Mouse (Mus musculus) E14TG2a.4 (cell line): ENCODE data around the gene Gm20388.

Experiments
- H3K27me3 ChIP-seq: 2 replicates; pipeline ENCODE4 v1.6.1; 2014; ENCODE audit warnings: low read length, control low read depth; ENCODE audit not compliant: insufficient read depth
- H3K36me3 ChIP-seq: 2 replicates; pipeline ENCODE4 v1.6.1; 2014; ENCODE audit warnings: low read length, control low read depth; ENCODE audit not compliant: insufficient read depth
- H3K4me1 ChIP-seq: replicated peaks from 2 replicates; pipeline ENCODE4 v1.6.1; 2014; ENCODE audit warnings: low read depth, low read length, control low read depth
- H3K4me3 ChIP-seq: replicated peaks from 2 replicates; pipeline ENCODE4 v1.5.1; 2014; ENCODE audit warnings: mild to moderate bottlenecking, low read length
- H3K9me3 ChIP-seq: 2 replicates; pipeline ENCODE4 v1.6.1; 2014; ENCODE audit warnings: low read length, control low read depth
- CTCF ChIP-seq: conservative IDR thresholded peaks from 2 replicates; pipeline ENCODE4 v1.5.1; 2014; ENCODE audit warnings: low read length
- NANOG ChIP-seq: IDR thresholded peaks from 2 replicates; pipeline ENCODE4 v1.6.1; 2014; ENCODE audit warnings: borderline replicate concordance, low read length, mixed read lengths
- POU5F1 ChIP-seq: IDR thresholded peaks from 2 replicates; pipeline ENCODE4 v1.6.1; 2014; ENCODE audit warnings: low read length, borderline replicate concordance

Gm20388 gene

GRCm38 (mm10) chr8:123891883-123892585, 3981.4 kb downstream of the Gm20388 start:
- Histone ChIP-seq H3K36me3 (no peaks in the 10 kb centered on the region), H3K27me3 (peaks cover 57% of the 10 kb centered on the region), H3K4me1 (peaks cover 34% of the 10 kb centered on the region), H3K9me3 (no peaks in the 10 kb centered on the region), H3K4me3 (peak overlapping the region; percentile 74)
- TF ChIP-seq POU5F1 (no peak), NANOG (no peak), CTCF (no peak)

GRCm38 (mm10) chr8:123892586-123893155, 3982.0 kb downstream of the Gm20388 start:
- H3K27me3 ChIP-seq = peaks cover 57% of the 10 kb centered on the region
- no peak for TF ChIP-seq POU5F1
- TF ChIP-seq NANOG = no peak
- TF ChIP-seq CTCF = no peak
- no peaks in the 10 kb centered on the region for H3K36me3 ChIP-seq
- H3K4me1 ChIP-seq = peaks cover 34% of the 10 kb centered on the region
- H3K9me3 ChIP-seq = no peaks in the 10 kb centered on the region
- H3K4me3 ChIP-seq = peak overlapping the region; percentile 74

DNA sequence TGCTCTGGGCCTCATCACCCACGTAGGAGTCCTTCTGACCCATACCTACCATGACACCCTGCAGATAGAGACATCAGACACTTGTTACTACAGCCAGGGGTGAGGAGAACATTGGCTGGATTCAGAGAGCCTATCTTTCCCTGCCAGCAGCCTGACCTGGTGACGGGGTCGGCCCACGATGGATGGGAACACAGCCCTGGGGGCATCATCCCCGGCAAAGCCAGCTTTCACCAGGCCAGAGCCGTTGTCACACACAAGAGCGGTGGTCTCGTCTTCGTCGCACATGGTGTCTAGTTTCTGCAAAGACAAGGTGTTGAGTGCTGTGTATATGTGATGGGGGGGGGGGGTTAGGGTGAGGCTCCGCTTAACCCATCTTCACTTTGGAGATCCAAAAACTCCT, 3982.8 kb downstream of the Gm20388 start:
- peaks cover 57% of the 10 kb centered on the region for H3K27me3 ChIP-seq
- peaks cover 34% of the 10 kb centered on the region for H3K4me1 ChIP-seq
- no peaks in the 10 kb centered on the region for H3K9me3 ChIP-seq
- no peak overlapping the region for H3K4me3 ChIP-seq
- peaks cover under 1% of the 10 kb centered on the region; the same call in 1 of the 2 replicates for H3K36me3 ChIP-seq
- no peak for TF ChIP-seq POU5F1
- TF ChIP-seq CTCF = no peak
- TF ChIP-seq NANOG = no peak

DNA sequence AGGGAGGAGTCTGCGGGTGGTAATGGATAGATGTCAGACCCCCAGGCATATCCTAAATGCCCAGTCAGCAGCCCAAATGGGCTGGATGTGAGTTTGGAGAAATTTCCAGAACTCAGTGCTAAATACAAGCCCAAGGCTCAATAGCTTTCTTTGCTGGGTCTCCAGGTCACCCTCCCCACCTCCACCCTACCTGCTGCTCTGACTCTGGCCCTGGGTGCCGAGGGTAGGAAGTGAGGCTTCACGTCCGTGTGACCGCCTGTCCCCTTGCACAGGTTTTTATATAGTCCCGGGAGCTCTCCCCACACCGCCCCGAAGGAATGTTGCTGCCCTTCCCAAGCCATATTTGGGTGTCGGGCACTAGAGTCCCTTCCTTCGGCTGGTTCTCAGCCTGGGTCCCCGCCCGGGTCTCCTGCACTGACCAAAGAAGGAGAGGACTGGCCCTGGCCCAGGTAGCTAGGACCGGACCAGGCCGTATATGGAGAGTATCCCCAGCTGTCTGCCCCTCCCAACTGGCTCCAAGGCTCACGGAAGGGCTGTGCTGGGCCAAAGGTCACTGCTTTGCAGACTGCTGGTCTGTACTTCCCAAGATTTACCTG, 3984.0 kb downstream of the Gm20388 start, which contains the start of gene Acta1:
Gene Acta1, minus strand, starts transcription at position 250 of the 596 bp plus-strand sequence.
- Histone ChIP-seq H3K9me3 (no peaks in the 10 kb centered on the region), H3K36me3 (peaks cover 12% of the 10 kb centered on the region), H3K27me3 (peaks cover 55% of the 10 kb centered on the region), H3K4me1 (peaks cover 34% of the 10 kb centered on the region), H3K4me3 (0 out of 2 replicates have a peak within 1 kb of the TSS, but pooled peaks have one; percentile 10)
- TF ChIP-seq NANOG = no peak
- TF ChIP-seq POU5F1 = no peak
- TF ChIP-seq CTCF = no peak

DNA sequence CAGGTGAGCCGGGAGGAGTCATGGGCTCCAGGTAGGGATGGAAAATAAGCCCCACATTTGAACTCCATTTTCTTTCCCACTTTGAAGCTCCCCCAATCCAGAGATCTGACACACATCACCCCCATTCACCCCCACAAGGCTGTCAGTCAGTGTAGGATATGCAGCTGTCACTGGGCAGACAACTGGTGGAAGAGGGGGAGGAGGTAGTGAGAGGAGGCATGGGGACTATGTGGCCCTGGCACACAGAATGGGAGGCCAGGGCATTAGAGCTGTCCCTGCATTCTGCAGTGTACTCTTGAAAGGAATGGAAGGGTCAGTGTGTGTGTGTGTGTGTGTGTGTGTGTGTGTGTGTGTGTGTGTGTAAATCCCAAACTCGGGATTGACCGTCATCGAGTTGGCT, 3984.6 kb downstream of the Gm20388 start:
- Histone ChIP-seq H3K27me3 (peaks cover 49% of the 10 kb centered on the region), H3K4me3 (no peak overlapping the region), H3K4me1 (peaks cover 34% of the 10 kb centered on the region), H3K36me3 (peaks cover 17% of the 10 kb centered on the region), H3K9me3 (no peaks in the 10 kb centered on the region)
- TF ChIP-seq NANOG = no peak

DNA sequence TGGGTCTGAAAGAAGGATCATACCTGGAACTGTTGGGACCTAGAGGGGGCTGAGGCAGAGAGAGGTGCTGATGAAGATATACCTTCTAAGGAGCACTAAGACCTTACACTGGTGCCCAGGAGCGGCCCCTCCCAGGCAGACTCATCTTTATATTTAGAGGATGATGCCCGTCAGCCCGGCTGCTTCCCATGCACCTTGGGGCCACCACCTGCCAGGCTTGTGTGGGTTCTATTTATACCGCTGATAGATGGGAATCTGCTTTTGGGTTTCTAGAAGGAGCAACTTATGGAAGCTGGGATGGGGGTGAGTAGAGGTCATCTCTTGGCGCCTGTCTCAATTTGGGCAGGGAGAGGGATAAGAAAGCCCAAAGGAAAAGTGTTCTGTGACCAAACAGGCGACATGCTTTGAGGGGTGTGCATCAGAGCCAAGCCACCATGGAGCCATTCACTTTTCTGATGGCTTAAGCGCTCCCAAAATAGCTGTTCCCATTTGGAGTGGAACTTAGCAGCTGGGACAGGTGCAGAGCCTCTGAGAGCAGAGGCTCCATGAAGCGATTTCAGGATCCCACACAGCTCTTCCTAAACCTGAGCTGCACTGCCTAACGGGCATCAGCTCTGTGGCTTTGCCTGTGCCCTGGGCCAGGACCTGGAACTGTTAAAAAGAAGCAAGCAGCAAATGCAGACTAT, 3985.2 kb downstream of the Gm20388 start:
- no peaks in the 10 kb centered on the region for H3K9me3 ChIP-seq
- H3K27me3 ChIP-seq = peaks cover 43% of the 10 kb centered on the region
- TF ChIP-seq NANOG (no peak), CTCF (no peak), POU5F1 (no peak)
- peaks cover 23% of the 10 kb centered on the region for H3K36me3 ChIP-seq
- H3K4me1 ChIP-seq = peaks cover 34% of the 10 kb centered on the region
- no peak overlapping the region for H3K4me3 ChIP-seq

GRCm38 (mm10) chr8:123896366-123896761, 3985.7 kb downstream of the Gm20388 start:
- H3K36me3 ChIP-seq = peaks cover 29% of the 10 kb centered on the region
- H3K4me1 ChIP-seq = peaks cover 34% of the 10 kb centered on the region
- TF ChIP-seq POU5F1 (no peak), CTCF (no peak), NANOG (no peak)
- H3K4me3 ChIP-seq = no peak overlapping the region
- peaks cover 39% of the 10 kb centered on the region for H3K27me3 ChIP-seq
- H3K9me3 ChIP-seq = no peaks in the 10 kb centered on the region

DNA sequence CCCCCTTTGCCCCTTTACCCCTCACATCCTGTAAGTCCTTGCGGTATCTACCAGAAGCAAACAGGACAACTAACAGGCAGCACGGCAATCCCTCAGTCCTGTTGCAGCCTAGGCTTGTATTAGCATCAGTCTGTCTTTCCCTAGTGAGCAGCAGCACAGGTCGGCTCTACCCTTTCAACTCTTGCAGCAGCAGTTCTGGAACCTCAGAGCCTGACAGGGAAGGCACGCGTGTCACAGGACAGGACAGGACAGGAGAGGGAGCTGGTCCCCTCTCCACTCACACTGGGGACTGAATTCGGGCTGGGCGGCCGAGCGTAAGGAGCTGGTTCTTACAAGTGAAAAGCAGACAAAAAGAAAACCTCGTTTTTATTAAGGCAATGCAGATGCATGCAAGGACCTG, 3986.1 kb downstream of the Gm20388 start:
- Histone ChIP-seq H3K9me3 (no peaks in the 10 kb centered on the region), H3K4me3 (no peak overlapping the region), H3K4me1 (peaks cover 30% of the 10 kb centered on the region), H3K36me3 (peaks cover 33% of the 10 kb centered on the region), H3K27me3 (peaks cover 35% of the 10 kb centered on the region)
- TF ChIP-seq CTCF (no peak), NANOG (no peak), POU5F1 (no peak)
